Mouse (Mus musculus) liver, postnatal 0 days (tissue): ENCODE data around the gene Serhl. TPM values are rescaled to one million over a fixed set of nuclear protein-coding genes. Genes with fewer than 3 reads are reported as not detected.

Experiments used
- ATAC-seq: fragments of 200-750 bp; cut with Nextera tagmentation; 2 replicates; pipeline ENCODE4 v1.8.0; 2017; ENCODE audit warnings: mild to moderate bottlenecking, moderate library complexity
- DNase-seq: peaks from one replicate; pipeline ENCODE4 v3.0.0-alpha.2; 2016
- H3K27ac ChIP-seq: fragments of 300-500 bp; sonication (generic); 2 replicates; pipeline ENCODE4 v1.5.1; 2014; ENCODE audit warnings: antibody characterized with exemption, moderate library complexity, mild to moderate bottlenecking, low read depth
- H3K27me3 ChIP-seq: fragments of 300-500 bp; sonication (generic); 2 replicates; pipeline ENCODE4 v1.6.1; 2014; ENCODE audit warnings: low read length, control low read depth, mixed read lengths; ENCODE audit not compliant: insufficient read depth
- H3K36me3 ChIP-seq: fragments of 300-500 bp; sonication (generic); replicated peaks from 2 replicates; pipeline ENCODE4 v1.6.1; 2014; ENCODE audit warnings: mild to moderate bottlenecking, control low read depth, low read length, moderate library complexity, mixed read lengths; ENCODE audit not compliant: insufficient read depth
- H3K4me1 ChIP-seq: fragments of 300-500 bp; sonication (generic); 2 replicates; pipeline ENCODE4 v1.6.1; 2014; ENCODE audit warnings: antibody characterized with exemption, mild to moderate bottlenecking, control low read depth; ENCODE audit not compliant: insufficient read depth
- H3K4me2 ChIP-seq: fragments of 300-500 bp; sonication (generic); 2 replicates; pipeline ENCODE4 v1.6.1; 2014; ENCODE audit warnings: low read depth, mild to moderate bottlenecking, low read length, moderate library complexity, mixed read lengths
- H3K4me3 ChIP-seq: fragments of 300-500 bp; sonication (generic); 2 replicates; pipeline ENCODE4 v1.5.1; 2014; ENCODE audit warnings: low read depth, low read length
- H3K9ac ChIP-seq: fragments of 300-500 bp; sonication (generic); replicated peaks from 2 replicates; pipeline ENCODE4 v1.6.1; 2014; ENCODE audit warnings: mild to moderate bottlenecking, moderate library complexity
- H3K9me3 ChIP-seq: fragments of 300-500 bp; sonication (generic); 2 replicates; pipeline ENCODE4 v1.6.1; 2016; ENCODE audit warnings: mild to moderate bottlenecking, control low read depth, low read length, mixed read lengths
- CTCF ChIP-seq: sonication (generic); IDR thresholded peaks from 2 replicates; pipeline ENCODE4 v1.5.1; 2016; ENCODE audit warnings: antibody characterized with exemption, low read depth
- EP300 ChIP-seq: IDR thresholded peaks from 2 replicates; pipeline ENCODE4 v1.6.1; 2016; ENCODE audit warnings: antibody characterized with exemption, low read depth, mild to moderate bottlenecking
- WGBS: fragments of 180-500 bp; shearing (Covaris S2); extraction: QIAGEN DNeasy Blood & Tissue Kit; methylation state at CpG from one replicate; pipeline ENCODE4 v1.1.7; 2014; ENCODE audit not compliant: insufficient replicate concordance; 5-methylcytosine and 5-hydroxymethylcytosine counted together
- polyA plus RNA-seq: library from polyadenylated mRNA; unstranded; fragments of >200 nt; fragmentation: Nextera tagmentation; extraction: Ambion mirVana; gene quantifications from 2 replicates; pipeline ENCODE4 v1.2.1, GENCODE M21; 2015

Serhl gene
- polyA plus RNA-seq, 1 experiment from 2014 or later, result 24.3 TPM

- TF ChIP-seq EP300 (no peak), CTCF (no peak)
- Histone ChIP-seq H3K27me3 (0 out of 2 replicates have a peak, but pooled peaks cover 7% of the 10 kb centered on the region), H3K9me3 (no peaks in the 10 kb centered on the region), H3K4me2 (peak overlapping the region; percentile 92), H3K4me1 (peaks cover 11% of the 10 kb centered on the region), H3K4me3 (peak overlapping the region; percentile 66), H3K9ac (peak overlapping the region; percentile 88), H3K27ac (peak overlapping the region; percentile 56; the same call in 1 of the 2 replicates), H3K36me3 (0 out of 2 replicates have a peak, but pooled peaks cover under 1% of the 10 kb centered on the region)
- no peak; the same call in none of the 2 replicates for ATAC-seq
- DNase-seq, result no peak
- 0% methylated on average over 8 of the region's 8 CpGs for WGBS
Measured at GRCm38 (mm10) chr15:83100332-83100662, 11.0 kb downstream of the Serhl start.

- H3K4me2 ChIP-seq, result no peak overlapping the region
- H3K27ac ChIP-seq, result no peak overlapping the region
- 0 out of 2 replicates have a peak, but pooled peaks cover 4% of the 10 kb centered on the region for H3K36me3 ChIP-seq
- DNase-seq, result no peak
- no peak for ATAC-seq
- H3K4me3 ChIP-seq, result no peak overlapping the region
- 61% methylated on average over 1 of the region's 1 CpGs for WGBS
- no peak for TF ChIP-seq CTCF
- TF ChIP-seq EP300, result no peak
- no peak overlapping the region for H3K9ac ChIP-seq
- peaks cover 11% of the 10 kb centered on the region for H3K4me1 ChIP-seq
- H3K9me3 ChIP-seq, result no peaks in the 10 kb centered on the region
- H3K27me3 ChIP-seq, result 0 out of 2 replicates have a peak, but pooled peaks cover 4% of the 10 kb centered on the region
Measured at GRCm38 (mm10) chr15:83103111-83103510, 13.8 kb downstream of the Serhl start.

GRCm38 (mm10) chr15:83106426-83106825, 17.1 kb downstream of the Serhl start:
- TF ChIP-seq EP300 (no peak), CTCF (no peak)
- no peak for DNase-seq
- 73% methylated on average over 6 of the region's 6 CpGs for WGBS
- no peak overlapping the region for H3K27ac ChIP-seq
- no peak overlapping the region for H3K9ac ChIP-seq
- H3K36me3 ChIP-seq, result 0 out of 2 replicates have a peak, but pooled peaks cover 4% of the 10 kb centered on the region
- H3K4me1 ChIP-seq, result no peaks in the 10 kb centered on the region
- no peak for ATAC-seq
- no peaks in the 10 kb centered on the region for H3K27me3 ChIP-seq
- H3K4me3 ChIP-seq, result no peak overlapping the region
- no peaks in the 10 kb centered on the region for H3K9me3 ChIP-seq
- no peak overlapping the region for H3K4me2 ChIP-seq

GRCm38 (mm10) chr15:83107814-83108213, 18.5 kb downstream of the Serhl start:
- WGBS, result 75% methylated on average over 6 of the region's 6 CpGs
- H3K27ac ChIP-seq, result no peak overlapping the region
- H3K4me2 ChIP-seq, result no peak overlapping the region
- no peak overlapping the region for H3K9ac ChIP-seq
- no peaks in the 10 kb centered on the region for H3K9me3 ChIP-seq
- DNase-seq, result no peak
- no peak overlapping the region for H3K4me3 ChIP-seq
- H3K4me1 ChIP-seq, result no peaks in the 10 kb centered on the region; the same call in 1 of the 2 replicates
- 0 out of 2 replicates have a peak, but pooled peaks cover 4% of the 10 kb centered on the region for H3K36me3 ChIP-seq
- TF ChIP-seq CTCF (no peak), EP300 (no peak)
- H3K27me3 ChIP-seq, result no peaks in the 10 kb centered on the region
- no peak for ATAC-seq

GRCm38 (mm10) chr15:83111290-83111689, 22.0 kb downstream of the Serhl start:
- ATAC-seq, result no peak
- H3K4me1 ChIP-seq, result peaks cover 3% of the 10 kb centered on the region
- H3K9ac ChIP-seq, result no peak overlapping the region
- H3K4me2 ChIP-seq, result no peak overlapping the region
- no peaks in the 10 kb centered on the region for H3K9me3 ChIP-seq
- H3K36me3 ChIP-seq, result peaks cover 8% of the 10 kb centered on the region; the same call in 1 of the 2 replicates
- WGBS, result 78% methylated on average over 6 of the region's 6 CpGs
- TF ChIP-seq EP300 (no peak), CTCF (no peak)
- DNase-seq, result no peak
- no peak overlapping the region for H3K4me3 ChIP-seq
- H3K27ac ChIP-seq, result no peak overlapping the region
- no peaks in the 10 kb centered on the region for H3K27me3 ChIP-seq

GRCm38 (mm10) chr15:83111874-83112273, 22.6 kb downstream of the Serhl start:
- peaks cover 3% of the 10 kb centered on the region for H3K4me1 ChIP-seq
- H3K9ac ChIP-seq, result no peak overlapping the region
- ATAC-seq (no peak), DNase-seq (no peak)
- no peak overlapping the region for H3K4me3 ChIP-seq
- TF ChIP-seq EP300 (no peak), CTCF (no peak)
- no peaks in the 10 kb centered on the region for H3K27me3 ChIP-seq
- H3K4me2 ChIP-seq, result no peak overlapping the region
- H3K36me3 ChIP-seq, result peaks cover 10% of the 10 kb centered on the region
- no peak overlapping the region for H3K27ac ChIP-seq
- H3K9me3 ChIP-seq, result no peaks in the 10 kb centered on the region
- 83% methylated on average over 7 of the region's 7 CpGs for WGBS

GRCm38 (mm10) chr15:83112898-83113297, 23.6 kb downstream of the Serhl start:
- no peak overlapping the region for H3K4me3 ChIP-seq
- peaks cover 19% of the 10 kb centered on the region for H3K36me3 ChIP-seq
- H3K9ac ChIP-seq, result no peak overlapping the region
- no peaks in the 10 kb centered on the region for H3K9me3 ChIP-seq
- peaks cover 3% of the 10 kb centered on the region for H3K4me1 ChIP-seq
- no peaks in the 10 kb centered on the region for H3K27me3 ChIP-seq
- no peak overlapping the region for H3K4me2 ChIP-seq
- WGBS, result 12% methylated on average over 10 of the region's 11 CpGs
- no peak overlapping the region for H3K27ac ChIP-seq
- DNase-seq, result peak; percentile 78
- no peak for TF ChIP-seq EP300
- TF ChIP-seq CTCF, result peak; percentile 76
- ATAC-seq, result peak; percentile 79
